Mouse (Mus musculus): ENCODE measurements around the gene Axin2. TPM values are rescaled to one million over a fixed set of nuclear protein-coding genes. Genes with fewer than 3 reads are reported as not detected.

Gene Axin2
- polyA plus RNA-seq, 1 experiment from 2014 or later, result 7.2 TPM

- peaks cover under 1% of the 10 kb centered on the region for H3K4me1 ChIP-seq (ENCODE audit: control insufficient read depth, insufficient read depth, low read depth, low read length)
- no peaks in the 10 kb centered on the region for H3K36me3 ChIP-seq (ENCODE audit: control insufficient read depth, insufficient read depth, low read length)
- 97% methylated on average over 12 of the region's 12 CpGs for WGBS
- no peak overlapping the region for H3K4me2 ChIP-seq (ENCODE audit: low read length)
- H3K9me3 ChIP-seq (ENCODE audit: control insufficient read depth, low read length), result no peaks in the 10 kb centered on the region
- H3K4me3 ChIP-seq (ENCODE audit: low read length), result no peak overlapping the region
- H3K9ac ChIP-seq (ENCODE audit: low read depth, low read length), result no peak overlapping the region
- ATAC-seq, result no peak
- H3K27ac ChIP-seq (ENCODE audit: low read depth, low read length), result no peak overlapping the region
- H3K27me3 ChIP-seq (replicated peaks; ENCODE audit: control insufficient read depth, insufficient read depth, low read length), result no peaks in the 10 kb centered on the region
Observed at GRCm38 (mm10) chr11:108912174-108912573, 8.0 kb upstream of the Axin2 start.

GRCm38 (mm10) chr11:108917422-108918324 is 2.5 kb upstream of the Axin2 start:
- Histone ChIP-seq H3K9me3 (ENCODE audit: control insufficient read depth, low read length) (no peaks in the 10 kb centered on the region), H3K27ac (ENCODE audit: low read depth, low read length) (peak overlapping the region; percentile 45), H3K36me3 (ENCODE audit: control insufficient read depth, insufficient read depth, low read length) (no peaks in the 10 kb centered on the region), H3K27me3 (replicated peaks; ENCODE audit: control insufficient read depth, insufficient read depth, low read length) (no peaks in the 10 kb centered on the region), H3K4me3 (ENCODE audit: low read length) (no peak overlapping the region), H3K9ac (ENCODE audit: low read depth, low read length) (no peak overlapping the region), H3K4me2 (ENCODE audit: low read length) (peak overlapping the region; percentile 39), H3K4me1 (ENCODE audit: control insufficient read depth, insufficient read depth, low read depth, low read length) (peaks cover 16% of the 10 kb centered on the region)
- 0 out of 2 replicates have a peak, but pooled peaks have one; percentile 16 for ATAC-seq
- 5% methylated on average over 12 of the region's 12 CpGs for WGBS

- ATAC-seq, result peak; percentile 74
- peak overlapping the region; percentile 89 for H3K9ac ChIP-seq (ENCODE audit: low read depth, low read length)
- peak overlapping the region; percentile 93 for H3K4me3 ChIP-seq (ENCODE audit: low read length)
- peak overlapping the region; percentile 93 for H3K4me2 ChIP-seq (ENCODE audit: low read length)
- no peaks in the 10 kb centered on the region for H3K27me3 ChIP-seq (replicated peaks; ENCODE audit: control insufficient read depth, insufficient read depth, low read length)
- under 1% methylated on average over 60 of the region's 104 CpGs for WGBS
- no peaks in the 10 kb centered on the region for H3K36me3 ChIP-seq (ENCODE audit: control insufficient read depth, insufficient read depth, low read length)
- peak overlapping the region; percentile 99 for H3K27ac ChIP-seq (ENCODE audit: low read depth, low read length)
- H3K4me1 ChIP-seq (ENCODE audit: control insufficient read depth, insufficient read depth, low read depth, low read length), result peaks cover 43% of the 10 kb centered on the region
- H3K9me3 ChIP-seq (ENCODE audit: control insufficient read depth, low read length), result no peaks in the 10 kb centered on the region
Observed at GRCm38 (mm10) chr11:108920636-108921505, 722 bp downstream of the Axin2 start.

GRCm38 (mm10) chr11:108921506-108922455 is 1.6 kb downstream of the Axin2 start:
- Histone ChIP-seq H3K27me3 (replicated peaks; ENCODE audit: control insufficient read depth, insufficient read depth, low read length) (no peaks in the 10 kb centered on the region), H3K9ac (ENCODE audit: low read depth, low read length) (peak overlapping the region; percentile 89), H3K27ac (ENCODE audit: low read depth, low read length) (peak overlapping the region; percentile 99), H3K36me3 (ENCODE audit: control insufficient read depth, insufficient read depth, low read length) (no peaks in the 10 kb centered on the region), H3K4me3 (ENCODE audit: low read length) (peak overlapping the region; percentile 93), H3K9me3 (ENCODE audit: control insufficient read depth, low read length) (no peaks in the 10 kb centered on the region), H3K4me2 (ENCODE audit: low read length) (peak overlapping the region; percentile 93), H3K4me1 (ENCODE audit: control insufficient read depth, insufficient read depth, low read depth, low read length) (peaks cover 49% of the 10 kb centered on the region)
- ATAC-seq, result peak; percentile 24; the same call in 1 of the 2 replicates
- WGBS, result under 1% methylated on average over 45 of the region's 62 CpGs

GRCm38 (mm10) chr11:108922511-108923187 is 2.5 kb downstream of the Axin2 start:
- ATAC-seq, result no peak
- H3K9me3 ChIP-seq (ENCODE audit: control insufficient read depth, low read length), result no peaks in the 10 kb centered on the region
- H3K4me1 ChIP-seq (ENCODE audit: control insufficient read depth, insufficient read depth, low read depth, low read length), result peaks cover 56% of the 10 kb centered on the region
- WGBS, result under 1% methylated on average over 30 of the region's 32 CpGs
- peak overlapping the region; percentile 99 for H3K27ac ChIP-seq (ENCODE audit: low read depth, low read length)
- H3K36me3 ChIP-seq (ENCODE audit: control insufficient read depth, insufficient read depth, low read length), result no peaks in the 10 kb centered on the region
- peak overlapping the region; percentile 89 for H3K9ac ChIP-seq (ENCODE audit: low read depth, low read length)
- H3K4me2 ChIP-seq (ENCODE audit: low read length), result peak overlapping the region; percentile 93
- no peaks in the 10 kb centered on the region for H3K27me3 ChIP-seq (replicated peaks; ENCODE audit: control insufficient read depth, insufficient read depth, low read length)
- peak overlapping the region; percentile 93 for H3K4me3 ChIP-seq (ENCODE audit: low read length)

- H3K4me1 ChIP-seq (ENCODE audit: control insufficient read depth, insufficient read depth, low read depth, low read length), result peaks cover 53% of the 10 kb centered on the region
- no peaks in the 10 kb centered on the region for H3K36me3 ChIP-seq (ENCODE audit: control insufficient read depth, insufficient read depth, low read length)
- H3K4me2 ChIP-seq (ENCODE audit: low read length), result peak overlapping the region; percentile 93
- WGBS, result under 1% methylated on average over 17 of the region's 17 CpGs
- H3K27me3 ChIP-seq (replicated peaks; ENCODE audit: control insufficient read depth, insufficient read depth, low read length), result no peaks in the 10 kb centered on the region
- H3K27ac ChIP-seq (ENCODE audit: low read depth, low read length), result peak overlapping the region; percentile 99
- ATAC-seq, result no peak
- H3K4me3 ChIP-seq (ENCODE audit: low read length), result peak overlapping the region; percentile 93
- H3K9me3 ChIP-seq (ENCODE audit: control insufficient read depth, low read length), result no peaks in the 10 kb centered on the region
- peak overlapping the region; percentile 89 for H3K9ac ChIP-seq (ENCODE audit: low read depth, low read length)
Observed at GRCm38 (mm10) chr11:108923188-108923575, 3.0 kb downstream of the Axin2 start.

- WGBS, result 17% methylated on average over 13 of the region's 13 CpGs
- peak overlapping the region; percentile 14; the same call in 1 of the 2 replicates for H3K27ac ChIP-seq (ENCODE audit: low read depth, low read length)
- ATAC-seq, result no peak
Observed at GRCm38 (mm10) chr11:108923781-108924180, 3.6 kb downstream of the Axin2 start.

GRCm38 (mm10) chr11:108924346-108924745 is 4.2 kb downstream of the Axin2 start:
- Histone ChIP-seq H3K9ac (ENCODE audit: low read depth, low read length) (peak overlapping the region; percentile 89), H3K27ac (ENCODE audit: low read depth, low read length) (no peak overlapping the region), H3K9me3 (ENCODE audit: control insufficient read depth, low read length) (no peaks in the 10 kb centered on the region), H3K4me2 (ENCODE audit: low read length) (peak overlapping the region; percentile 93), H3K4me3 (ENCODE audit: low read length) (peak overlapping the region; percentile 93), H3K4me1 (ENCODE audit: control insufficient read depth, insufficient read depth, low read depth, low read length) (peaks cover 61% of the 10 kb centered on the region), H3K36me3 (ENCODE audit: control insufficient read depth, insufficient read depth, low read length) (no peaks in the 10 kb centered on the region), H3K27me3 (replicated peaks; ENCODE audit: control insufficient read depth, insufficient read depth, low read length) (no peaks in the 10 kb centered on the region)
- no peak for ATAC-seq
- WGBS, result 5% methylated on average over 5 of the region's 5 CpGs

More at GRCm38 (mm10) chr11:108923781-108924180, 3.6 kb downstream of the Axin2 start:
- Histone ChIP-seq H3K9me3 (ENCODE audit: control insufficient read depth, low read length) (no peaks in the 10 kb centered on the region), H3K9ac (ENCODE audit: low read depth, low read length) (peak overlapping the region; percentile 89), H3K4me2 (ENCODE audit: low read length) (peak overlapping the region; percentile 93), H3K36me3 (ENCODE audit: control insufficient read depth, insufficient read depth, low read length) (no peaks in the 10 kb centered on the region), H3K27me3 (replicated peaks; ENCODE audit: control insufficient read depth, insufficient read depth, low read length) (no peaks in the 10 kb centered on the region), H3K4me3 (ENCODE audit: low read length) (peak overlapping the region; percentile 93), H3K4me1 (ENCODE audit: control insufficient read depth, insufficient read depth, low read depth, low read length) (peaks cover 56% of the 10 kb centered on the region)
